Mouse (Mus musculus): ENCODE data around the gene Foxd3.

Gene Foxd3

DNA sequence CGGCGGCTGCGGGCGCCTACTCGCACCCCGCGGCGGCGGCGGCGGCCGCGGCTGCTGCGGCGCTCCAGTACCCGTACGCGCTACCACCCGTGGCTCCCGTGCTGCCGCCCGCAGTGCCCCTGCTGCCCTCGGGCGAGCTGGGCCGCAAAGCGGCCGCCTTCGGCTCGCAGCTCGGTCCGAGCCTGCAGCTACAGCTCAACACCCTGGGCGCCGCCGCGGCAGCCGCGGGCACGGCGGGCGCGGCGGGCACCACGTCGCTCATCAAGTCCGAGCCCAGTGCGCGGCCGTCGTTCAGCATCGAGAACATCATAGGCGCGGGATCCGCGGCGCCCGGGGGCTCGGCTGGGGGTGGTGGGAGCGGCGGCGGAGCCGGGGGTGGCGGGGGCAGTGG, 1.3 kb downstream of the Foxd3 start:
- DNase-seq (ENCODE audit: low spot score in 2 of 2) = no peak

DNA sequence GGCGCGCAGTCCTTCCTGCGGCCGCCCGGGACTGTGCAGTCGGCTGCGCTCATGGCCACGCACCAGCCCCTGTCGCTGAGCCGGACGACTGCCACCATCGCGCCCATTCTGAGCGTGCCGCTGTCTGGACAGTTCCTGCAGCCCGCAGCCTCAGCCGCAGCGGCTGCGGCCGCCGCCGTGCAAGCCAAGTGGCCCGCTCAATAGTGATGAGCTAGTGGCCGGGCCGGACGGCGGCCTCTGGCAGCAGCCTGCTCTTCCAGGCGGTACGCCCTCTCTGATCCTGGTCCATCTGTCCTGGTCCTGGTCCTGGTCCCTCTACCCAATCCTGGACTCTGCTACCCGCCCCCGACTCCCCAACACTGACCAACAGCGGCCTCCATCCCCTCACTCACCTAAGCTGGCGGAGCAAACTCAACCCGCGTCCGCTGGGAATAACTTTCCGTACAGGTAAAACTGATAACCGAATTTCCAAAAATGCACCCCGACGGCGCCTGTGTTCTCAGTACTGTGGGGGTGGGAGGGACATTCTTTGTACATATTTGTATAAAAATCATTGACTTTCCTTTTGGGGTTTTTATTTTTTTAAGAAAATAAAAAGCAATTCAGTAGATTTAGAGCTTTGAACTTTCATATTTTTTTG, 1.9 kb downstream of the Foxd3 start:
- no peak for DNase-seq (ENCODE audit: low spot score in 2 of 2)

DNA sequence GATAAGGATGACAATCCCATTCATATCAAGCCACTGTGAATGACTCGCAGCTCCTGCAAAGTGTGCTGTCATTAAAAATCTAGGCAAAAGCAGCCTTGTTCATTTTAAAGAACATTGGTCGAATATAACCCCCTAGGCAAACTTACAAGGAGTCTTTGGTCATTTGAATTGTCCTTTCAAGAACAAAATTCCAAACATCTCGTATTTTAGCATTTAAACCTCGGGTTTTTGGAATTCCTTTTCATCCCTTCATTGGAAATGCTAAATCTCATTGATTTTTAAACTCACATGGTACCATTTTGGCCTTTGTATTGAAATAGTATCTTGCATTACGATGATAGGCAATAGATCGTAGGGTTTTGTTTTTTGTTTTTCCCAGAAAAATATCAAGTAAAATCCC, 2.8 kb downstream of the Foxd3 start:
- no peak for DNase-seq (ENCODE audit: low spot score in 2 of 2)

DNA sequence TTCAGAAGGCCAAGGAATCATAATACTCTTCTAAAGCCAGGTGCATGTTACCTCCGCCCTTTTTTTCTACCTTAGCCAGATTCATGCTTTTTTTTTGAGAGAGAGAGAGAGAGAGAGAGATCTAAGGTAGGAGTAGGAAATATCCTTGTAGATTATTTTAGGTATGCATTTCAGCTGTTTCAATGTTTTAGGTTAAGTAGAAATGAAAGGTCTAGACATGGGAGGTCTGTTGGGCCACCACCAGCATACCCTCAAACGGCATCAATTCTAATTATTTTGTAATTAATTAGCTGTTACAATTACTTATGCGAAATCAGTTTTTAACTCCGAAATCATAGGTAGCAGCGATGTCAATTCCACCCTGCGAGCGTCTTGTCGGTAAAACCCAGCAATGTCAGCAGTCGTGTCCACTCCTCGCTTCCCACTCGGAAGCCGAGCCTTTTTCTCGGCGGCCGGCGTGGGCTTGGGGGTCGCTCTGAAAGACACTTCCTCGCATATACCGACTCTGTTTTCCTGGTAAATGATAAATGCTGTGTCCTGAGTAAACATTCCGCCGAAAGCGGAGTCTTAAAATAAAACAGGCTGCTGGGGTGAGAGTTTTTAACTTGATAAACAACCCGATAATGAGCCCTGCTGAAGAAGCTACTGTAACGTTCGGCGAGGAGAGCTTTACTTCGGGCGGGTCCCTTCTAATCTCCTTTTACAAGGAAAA, 3.4 kb downstream of the Foxd3 start:
- DNase-seq (ENCODE audit: low spot score in 2 of 2) = no peak

DNA sequence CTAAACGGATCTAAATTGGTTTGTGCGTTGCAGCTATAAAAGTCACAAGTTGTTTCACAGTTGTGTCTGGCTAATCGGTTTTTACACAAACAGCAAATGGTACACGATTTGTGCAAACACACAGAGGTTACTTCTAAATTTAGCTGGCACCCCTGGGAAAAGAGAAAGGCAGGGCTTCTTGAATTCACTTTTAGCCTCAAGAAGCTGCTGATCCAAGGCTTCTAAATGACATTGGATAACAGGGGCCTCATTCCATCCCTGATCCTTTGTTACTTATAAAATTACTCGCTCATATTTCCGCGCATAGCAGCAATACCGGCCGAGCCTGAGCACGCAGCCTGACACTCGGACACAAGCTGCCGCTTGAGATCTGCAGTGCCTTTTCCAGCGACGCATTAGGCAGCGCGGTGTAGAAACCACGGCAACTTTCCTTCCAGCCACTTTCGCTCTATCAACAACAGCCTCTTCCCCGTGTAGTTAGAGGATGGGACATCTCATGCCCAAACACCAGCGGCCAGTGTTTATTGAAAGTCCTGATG, 4.0 kb downstream of the Foxd3 start:
- DNase-seq (ENCODE audit: low spot score in 2 of 2) = no peak

DNA sequence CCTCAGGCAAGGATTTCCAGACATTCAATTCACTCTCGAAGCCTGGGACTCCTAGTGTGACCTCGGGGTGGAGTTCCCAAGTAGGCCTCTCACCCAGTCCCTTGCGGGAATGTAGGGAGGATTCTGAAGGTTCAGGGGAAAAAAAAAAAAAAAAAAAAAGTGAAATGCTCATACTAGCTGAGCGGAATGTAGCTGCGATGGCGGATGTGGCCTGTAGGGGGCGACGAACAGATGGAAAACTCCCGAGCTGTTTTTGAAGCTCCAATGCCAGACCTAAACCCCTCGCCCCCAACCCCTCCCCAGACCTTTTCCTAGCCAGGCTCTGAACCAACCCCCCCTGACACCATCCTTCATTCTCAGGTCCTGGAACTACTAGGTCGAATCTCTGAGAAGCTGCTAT, 4.9 kb downstream of the Foxd3 start:
- no peak for DNase-seq (ENCODE audit: low spot score in 2 of 2)

DNA sequence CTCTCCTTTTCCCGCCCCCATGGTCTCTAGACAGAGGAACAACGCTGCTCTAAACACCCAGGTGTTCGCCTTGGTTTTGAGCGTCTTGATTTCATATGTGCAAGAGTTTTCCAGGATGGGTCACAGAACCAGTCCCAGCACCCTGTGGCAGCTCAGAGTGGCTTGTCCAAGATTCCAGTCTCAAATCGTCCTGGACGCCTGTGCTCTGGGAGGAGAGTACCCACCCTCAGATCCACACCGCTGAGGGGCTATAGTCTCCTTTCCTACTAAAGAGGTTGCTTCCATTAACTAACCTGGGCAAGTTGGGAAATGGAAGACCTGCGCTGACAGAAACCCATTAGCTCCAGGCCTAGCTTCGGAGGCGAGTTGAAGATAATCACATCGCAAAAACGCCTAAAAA, 5.9 kb downstream of the Foxd3 start:
- no peak for DNase-seq (ENCODE audit: low spot score in 2 of 2)

DNA sequence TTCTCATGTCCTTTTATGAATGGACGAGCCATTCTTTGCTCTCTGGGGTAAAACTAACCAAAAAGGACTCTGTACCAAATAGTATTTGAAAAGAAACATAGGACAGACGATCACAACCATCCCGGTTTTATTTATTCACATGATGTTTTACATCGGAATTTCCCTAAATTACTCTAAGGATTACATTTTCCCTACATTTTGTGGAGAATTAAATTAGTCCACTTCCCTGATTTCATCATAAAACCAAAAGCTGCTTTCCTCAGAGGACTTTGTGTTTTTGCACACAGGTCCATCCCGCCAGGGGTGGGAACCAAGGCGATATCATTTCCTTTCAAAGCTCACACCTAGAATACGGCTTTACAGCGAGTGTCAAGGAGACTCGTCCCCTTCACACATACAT, 6.3 kb downstream of the Foxd3 start:
- no peak for DNase-seq (ENCODE audit: low spot score in 2 of 2)

DNA sequence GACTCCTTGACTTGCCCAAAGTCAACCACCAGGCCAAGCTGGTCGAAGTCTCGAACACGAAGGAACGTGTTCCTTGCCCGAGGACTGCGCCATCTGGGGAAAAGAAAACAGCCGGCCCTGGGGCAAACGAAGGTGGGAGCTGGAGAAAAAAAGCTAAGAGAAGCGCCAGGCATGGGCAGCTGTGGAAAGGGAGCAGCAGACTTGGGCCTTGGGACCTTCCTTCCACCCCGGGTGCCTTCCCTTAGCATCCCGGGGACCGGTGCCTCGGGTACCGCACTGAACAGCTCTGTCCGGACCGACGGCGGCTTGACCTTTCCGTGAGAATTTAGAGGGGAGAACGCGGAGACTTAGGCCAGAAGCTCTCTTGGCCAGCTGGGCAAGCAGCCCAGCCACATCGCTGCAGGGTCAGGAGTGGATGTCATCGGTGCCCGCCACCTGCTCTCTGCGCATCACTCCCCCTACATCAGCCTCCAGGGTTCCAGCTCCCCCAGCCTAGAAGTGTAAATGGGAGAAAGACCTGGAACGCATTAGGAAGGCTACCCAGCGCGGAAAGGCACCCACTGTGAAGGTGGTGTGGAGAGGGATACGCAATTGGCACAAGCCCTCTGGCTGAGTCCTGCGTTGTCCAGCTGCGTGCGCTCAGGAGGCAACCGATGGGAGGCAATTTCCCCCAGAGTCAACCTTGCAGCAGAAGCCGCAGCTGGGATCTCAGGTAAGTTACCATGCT, 6.9 kb downstream of the Foxd3 start:
- no peak for DNase-seq (ENCODE audit: low spot score in 2 of 2)

DNA sequence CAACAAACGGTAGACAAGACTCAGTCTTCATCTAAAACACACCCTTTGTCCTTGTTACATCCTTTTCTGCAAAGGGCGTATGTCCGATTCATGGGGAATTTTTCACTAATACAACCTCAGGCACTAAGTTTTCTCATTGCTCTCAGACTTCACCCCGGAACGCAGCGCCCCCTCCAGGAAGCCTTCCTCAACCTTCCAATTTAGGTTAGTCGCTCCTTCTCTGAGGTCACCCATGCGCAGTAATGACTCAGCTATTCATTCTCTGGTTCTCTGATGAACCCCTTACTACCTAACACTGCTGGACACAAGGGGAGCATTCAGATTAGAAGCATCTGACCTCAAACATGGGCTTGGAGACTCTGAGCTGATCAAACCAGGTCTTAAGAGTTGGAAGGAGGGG, 7.6 kb downstream of the Foxd3 start:
- DNase-seq (ENCODE audit: low spot score in 2 of 2) = no peak

DNA sequence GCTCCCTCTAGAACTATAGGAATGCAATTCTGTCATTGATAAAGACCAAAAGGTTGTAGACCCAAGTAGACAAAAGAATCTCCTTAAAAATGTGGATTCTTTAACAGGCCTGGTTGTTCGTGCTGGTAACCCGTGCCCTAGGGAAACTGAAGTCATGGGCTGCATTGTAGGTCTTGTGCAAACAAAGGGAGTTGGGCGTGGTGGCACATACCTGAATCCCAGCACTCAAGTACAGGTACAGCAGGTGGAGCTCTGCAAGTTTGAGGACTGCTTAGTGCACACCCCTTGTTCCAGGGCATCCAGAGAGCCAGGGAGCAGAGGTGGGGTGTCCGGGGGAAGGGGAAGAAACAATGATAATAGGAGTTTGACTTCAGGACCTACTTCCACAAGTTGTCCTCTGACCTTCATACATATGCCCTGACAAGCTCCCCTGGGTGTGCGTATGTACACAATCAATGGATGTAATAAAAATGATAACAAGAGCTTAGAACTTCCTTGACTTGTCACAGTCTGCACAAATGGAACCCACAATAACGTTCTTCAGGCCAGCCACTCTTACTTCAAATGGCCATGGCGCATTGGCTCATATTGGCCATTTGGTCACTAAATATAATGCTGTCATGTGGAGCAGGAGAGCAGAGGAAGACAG, 14.2 kb downstream of the Foxd3 start:
- DNase-seq (ENCODE audit: low spot score in 2 of 2) = no peak

DNA sequence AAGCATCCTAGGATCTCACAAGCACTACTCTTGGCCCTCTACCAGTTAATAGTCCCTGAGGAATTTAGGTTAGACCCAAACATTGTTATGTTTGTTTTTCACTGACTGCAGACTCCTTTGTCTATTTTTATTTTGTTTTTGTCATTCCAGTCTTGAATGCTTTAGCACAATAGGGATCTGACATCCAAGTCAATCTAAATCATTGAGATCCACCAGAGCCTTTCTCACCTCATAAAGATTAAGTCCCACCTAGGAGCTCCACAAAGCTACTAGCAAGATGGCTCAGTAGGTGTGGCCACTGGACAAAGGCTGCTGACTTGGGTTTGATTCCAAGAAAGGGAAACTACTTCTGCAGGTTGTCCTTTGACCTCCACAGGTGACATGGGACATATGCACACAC, 19.1 kb downstream of the Foxd3 start:
- DNase-seq (ENCODE audit: low spot score in 2 of 2) = no peak

DNA sequence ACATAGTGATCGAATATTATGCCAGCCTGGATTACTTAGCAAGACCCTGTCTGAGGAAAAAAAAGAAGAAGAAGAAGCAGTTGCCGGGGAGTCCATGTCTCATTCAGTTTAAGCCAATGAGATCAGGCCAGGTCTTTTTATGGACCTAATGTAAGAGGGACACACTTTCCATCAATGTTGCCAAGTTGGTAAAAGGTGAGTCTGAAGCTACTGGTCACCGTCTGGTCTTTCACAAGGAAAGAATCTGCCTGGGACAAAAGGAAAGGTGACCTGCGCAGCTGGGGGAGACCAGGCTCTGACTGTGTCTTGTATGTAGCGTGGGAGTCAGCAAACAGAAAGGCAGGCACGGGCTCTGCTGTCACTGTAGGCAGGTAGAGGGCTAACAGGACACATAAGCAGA, 27.8 kb downstream of the Foxd3 start:
- DNase-seq (ENCODE audit: low spot score in 2 of 2) = no peak

DNA sequence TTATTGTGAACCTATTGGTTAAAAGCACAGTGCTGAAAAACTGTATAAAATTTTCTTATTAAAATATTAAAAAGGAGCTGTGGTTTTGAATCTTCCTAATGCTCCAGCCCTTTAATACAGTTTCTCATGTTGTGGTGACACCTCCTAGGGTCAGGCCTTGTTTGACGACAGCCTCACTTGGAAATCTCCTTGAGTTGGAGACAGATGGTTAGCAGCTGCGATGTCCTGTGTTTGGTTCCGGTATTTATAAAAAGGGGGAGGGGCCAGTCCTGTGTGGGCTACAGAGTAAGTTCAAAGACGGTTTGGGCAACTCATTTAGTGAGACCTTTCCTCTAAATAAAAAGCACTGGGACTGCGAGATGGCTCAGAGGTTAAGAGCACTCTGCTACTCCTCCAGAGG, 30.2 kb downstream of the Foxd3 start:
- DNase-seq (ENCODE audit: low spot score in 2 of 2) = no peak
